Mouse (Mus musculus) hindbrain, postnatal 0 days (tissue): ENCODE results near the gene 1700029F12Rik. TPM values are rescaled to one million over a fixed set of nuclear protein-coding genes. Genes with fewer than 3 reads are reported as not detected.

Source experiments
- ATAC-seq: fragments of 200-750 bp; cut with Nextera tagmentation; 2 replicates; pipeline ENCODE4 v1.8.0; 2017; ENCODE audit warnings: mild to moderate bottlenecking, moderate TSS enrichment, moderate library complexity
- DNase-seq: peaks from one replicate; pipeline ENCODE4 v3.0.0-alpha.2; 2015; ENCODE audit warnings: low spot score
- H3K27ac ChIP-seq: fragments of 300-500 bp; sonication (generic); 2 replicates; pipeline ENCODE4 v1.5.1; 2014; ENCODE audit warnings: mild to moderate bottlenecking
- H3K27me3 ChIP-seq: fragments of 300-500 bp; sonication (generic); 2 replicates; pipeline ENCODE4 v1.6.1; 2014; ENCODE audit warnings: low read length, mixed read lengths; ENCODE audit not compliant: insufficient read depth
- H3K36me3 ChIP-seq: fragments of 300-500 bp; sonication (generic); 2 replicates; pipeline ENCODE4 v1.6.1; 2014; ENCODE audit warnings: low read length, mixed read lengths; ENCODE audit not compliant: insufficient read depth
- H3K4me1 ChIP-seq: fragments of 300-500 bp; sonication (generic); 2 replicates; pipeline ENCODE4 v1.6.1; 2014; ENCODE audit warnings: antibody characterized with exemption, low read length, mixed read lengths; ENCODE audit not compliant: insufficient read depth
- H3K4me2 ChIP-seq: fragments of 300-500 bp; sonication (generic); 2 replicates; pipeline ENCODE4 v1.6.1; 2014; ENCODE audit warnings: low read depth, mild to moderate bottlenecking, low read length, moderate library complexity, mixed read lengths
- H3K4me3 ChIP-seq: fragments of 300-500 bp; sonication (generic); 2 replicates; pipeline ENCODE4 v1.5.1; 2014; ENCODE audit warnings: low read length
- H3K9ac ChIP-seq: fragments of 300-500 bp; sonication (generic); replicated peaks from 2 replicates; pipeline ENCODE4 v1.6.1; 2014; ENCODE audit warnings: mild to moderate bottlenecking, low read length, moderate library complexity, mixed read lengths
- H3K9me3 ChIP-seq: fragments of 300-500 bp; sonication (generic); 2 replicates; pipeline ENCODE4 v1.6.1; 2016; ENCODE audit warnings: low read length, mixed read lengths
- CTCF ChIP-seq: IDR thresholded peaks from 2 replicates; pipeline ENCODE4 v1.5.1; 2016; ENCODE audit warnings: antibody characterized with exemption, control low read depth, low read depth
- WGBS: fragments of 180-500 bp; shearing (Covaris S2); extraction: QIAGEN DNeasy Blood & Tissue Kit; methylation state at CpG from one replicate; pipeline ENCODE4 v1.1.7; 2014; 5-methylcytosine and 5-hydroxymethylcytosine counted together
- polyA plus RNA-seq: library from polyadenylated mRNA; unstranded; fragments of >200 nt; fragmentation: Nextera tagmentation; extraction: Ambion mirVana; gene quantifications from 2 replicates; pipeline ENCODE4 v1.2.1, GENCODE M21; 2015
- total RNA-seq: library from RNA; depleted of rRNA; stranded (reverse); fragments of >200 nt; gene quantifications from 2 replicates; pipeline ENCODE4 v1.2.3, GENCODE M21; 2014; rRNA removed

1700029F12Rik gene
- total RNA-seq = not detected in 2 replicates
- polyA plus RNA-seq = not detected in 2 replicates

DNA sequence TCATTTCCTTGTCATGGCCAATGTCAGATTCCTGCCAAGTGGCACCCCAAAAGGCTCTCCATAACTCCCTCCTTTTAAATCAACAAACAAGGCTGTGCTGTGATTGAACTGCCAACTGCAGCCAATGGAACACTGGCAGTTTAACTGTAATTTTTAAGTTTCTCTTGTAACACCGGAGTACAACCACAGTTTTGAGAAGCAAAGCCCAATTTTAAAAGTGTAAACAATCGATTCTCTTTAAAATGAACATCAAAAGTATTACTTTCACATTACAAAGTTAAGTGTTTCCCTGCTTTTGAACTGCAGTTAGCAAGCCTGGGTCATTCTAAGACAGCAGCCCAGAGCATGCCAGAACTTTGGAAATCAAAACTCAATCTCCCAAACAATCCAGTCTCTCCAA, at the start of gene 1700029F12Rik:
TSS of gene 1700029F12Rik (minus strand) at position 101 of the 400 bp plus-strand sequence.
- no peaks in the 10 kb centered on the region for H3K9me3 ChIP-seq
- no peak within 1 kb of the TSS for H3K9ac ChIP-seq
- ATAC-seq (no peak), DNase-seq (no peak)
- no peak within 1 kb of the TSS for H3K4me2 ChIP-seq
- H3K4me3 ChIP-seq = no peak within 1 kb of the TSS
- H3K36me3 ChIP-seq = no peaks in the 10 kb centered on the region
- no peaks in the 10 kb centered on the region for H3K4me1 ChIP-seq
- no peak within 1 kb of the TSS for H3K27ac ChIP-seq
- TF ChIP-seq CTCF = no peak
- no peaks in the 10 kb centered on the region for H3K27me3 ChIP-seq
- WGBS = 89% methylated on average over 2 of the region's 2 CpGs

DNA sequence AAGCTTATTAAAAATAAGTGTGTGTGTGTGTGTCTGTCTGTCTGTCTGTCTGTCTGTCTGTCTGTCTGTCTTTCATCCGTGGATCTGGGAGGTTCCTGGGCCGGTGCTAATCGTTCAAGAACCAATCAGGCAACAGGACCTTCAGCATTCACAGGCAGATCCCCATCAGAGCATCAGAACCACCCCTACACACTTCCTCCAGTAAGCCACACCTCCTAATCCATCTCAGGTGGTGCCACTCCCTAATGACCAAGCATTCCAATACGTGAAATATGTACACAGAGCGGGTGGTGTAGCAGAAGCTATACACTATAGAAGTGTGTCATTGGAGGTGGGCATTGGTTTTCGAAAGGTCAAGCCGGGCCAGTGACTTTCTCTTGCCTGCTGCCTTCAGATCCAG, 48.3 kb upstream of the 1700029F12Rik start:
- no peak for TF ChIP-seq CTCF
- Histone ChIP-seq H3K36me3 (no peaks in the 10 kb centered on the region), H3K27ac (no peak overlapping the region), H3K4me3 (no peak overlapping the region), H3K4me1 (no peaks in the 10 kb centered on the region), H3K9me3 (no peaks in the 10 kb centered on the region), H3K9ac (no peak overlapping the region), H3K27me3 (no peaks in the 10 kb centered on the region), H3K4me2 (no peak overlapping the region)
- DNase-seq (no peak), ATAC-seq (no peak)
- WGBS = 91% methylated on average over 7 of the region's 7 CpGs

DNA sequence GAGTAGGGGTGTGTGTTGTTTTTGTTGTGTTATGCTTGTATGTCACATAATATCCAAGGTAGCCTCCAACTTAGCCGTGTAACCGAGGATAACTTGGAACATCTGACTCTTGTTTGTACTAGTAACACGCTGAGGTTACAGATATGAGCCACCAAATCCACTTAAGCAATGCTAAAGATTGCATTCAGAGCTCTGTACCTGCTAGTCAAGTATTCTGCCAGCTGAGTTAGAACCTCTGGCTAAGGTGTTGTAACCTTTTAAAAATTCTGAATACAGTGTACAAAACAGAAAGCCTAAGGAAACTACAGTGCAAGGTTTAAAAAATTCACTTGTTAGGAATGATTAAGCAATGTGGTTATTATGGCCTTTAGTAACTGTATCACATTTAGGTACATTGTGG, 46.5 kb upstream of the 1700029F12Rik start:
- H3K27me3 ChIP-seq = no peaks in the 10 kb centered on the region
- no peaks in the 10 kb centered on the region for H3K36me3 ChIP-seq
- no peak for DNase-seq
- no peaks in the 10 kb centered on the region for H3K9me3 ChIP-seq
- no peak overlapping the region for H3K9ac ChIP-seq
- H3K4me3 ChIP-seq = no peak overlapping the region
- no peak overlapping the region for H3K4me2 ChIP-seq
- no peaks in the 10 kb centered on the region for H3K4me1 ChIP-seq
- ATAC-seq = no peak
- no peak overlapping the region for H3K27ac ChIP-seq
- no peak for TF ChIP-seq CTCF
- 82% methylated on average over 3 of the region's 3 CpGs for WGBS

DNA sequence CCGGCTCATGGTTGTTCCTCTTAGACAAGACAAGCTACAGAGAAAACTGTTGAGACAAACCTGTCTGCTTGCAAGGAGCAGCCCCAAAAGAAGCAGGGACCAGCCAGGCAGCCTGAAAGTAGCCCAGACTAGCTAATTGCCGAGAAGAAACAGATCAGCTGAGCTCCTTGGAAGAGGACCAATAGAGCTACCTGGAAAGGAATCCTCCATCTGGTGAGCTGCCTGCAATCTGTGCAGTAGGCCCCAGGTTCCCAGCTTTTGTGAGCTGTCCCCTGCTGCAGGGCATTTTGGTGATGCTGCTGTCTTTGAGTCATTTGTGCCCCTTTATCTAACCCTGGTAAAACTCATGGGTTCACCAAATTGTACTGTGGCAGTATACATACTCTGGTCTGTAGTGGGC, 46.0 kb upstream of the 1700029F12Rik start:
- Histone ChIP-seq H3K9me3 (no peaks in the 10 kb centered on the region), H3K27ac (no peak overlapping the region), H3K4me3 (no peak overlapping the region), H3K27me3 (no peaks in the 10 kb centered on the region), H3K4me2 (no peak overlapping the region), H3K36me3 (no peaks in the 10 kb centered on the region), H3K4me1 (no peaks in the 10 kb centered on the region), H3K9ac (no peak overlapping the region)
- WGBS = 73% methylated on average over 2 of the region's 2 CpGs
- no peak for TF ChIP-seq CTCF
- ATAC-seq (no peak), DNase-seq (peak; percentile 42)

DNA sequence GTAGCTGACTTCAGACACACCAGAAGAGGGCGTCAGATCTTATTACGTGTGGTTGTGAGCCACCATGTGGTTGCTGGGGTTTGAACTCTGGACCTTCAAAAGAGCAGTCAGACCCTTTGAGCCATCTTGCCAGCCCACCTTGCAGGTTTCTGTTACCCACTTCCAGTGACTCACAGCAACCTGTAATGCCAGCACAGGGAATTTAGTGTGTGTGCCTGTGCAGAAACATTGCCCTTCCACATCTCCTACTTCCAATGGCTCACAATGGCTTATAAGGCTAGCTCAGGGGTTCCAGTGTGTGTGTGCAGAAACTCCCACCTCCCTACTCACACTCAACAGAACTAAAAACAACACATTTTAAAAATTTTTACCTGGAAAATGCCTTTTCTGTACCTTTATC, 43.4 kb upstream of the 1700029F12Rik start:
- TF ChIP-seq CTCF = no peak
- no peak overlapping the region for H3K9ac ChIP-seq
- H3K27me3 ChIP-seq = no peaks in the 10 kb centered on the region
- no peak overlapping the region for H3K4me2 ChIP-seq
- ATAC-seq = no peak
- H3K36me3 ChIP-seq = no peaks in the 10 kb centered on the region
- no peak for DNase-seq
- no peaks in the 10 kb centered on the region for H3K9me3 ChIP-seq
- no peak overlapping the region for H3K27ac ChIP-seq
- H3K4me1 ChIP-seq = no peaks in the 10 kb centered on the region
- no peak overlapping the region for H3K4me3 ChIP-seq
- WGBS = 93% methylated on average over 2 of the region's 2 CpGs

DNA sequence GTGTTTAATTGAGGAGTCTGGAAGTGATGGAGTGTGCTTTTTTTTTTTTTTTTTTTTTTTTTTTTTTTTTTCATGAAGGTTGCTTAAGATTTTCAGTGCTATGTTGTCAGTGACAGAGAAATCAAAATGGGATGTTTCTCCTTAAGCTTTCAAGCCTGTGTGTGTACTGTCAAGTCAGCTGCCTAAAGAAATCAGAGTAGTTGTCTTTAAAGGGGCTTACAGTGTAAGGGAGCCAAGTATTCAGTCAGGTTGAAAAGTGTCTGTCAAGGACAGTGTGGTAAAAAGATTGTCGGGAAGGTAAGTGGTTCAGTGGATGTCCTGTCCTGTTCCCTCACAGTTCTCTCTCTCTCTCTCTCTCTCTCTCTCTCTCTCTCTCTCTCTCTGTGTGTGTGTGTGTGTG, 39.3 kb upstream of the 1700029F12Rik start:
- Histone ChIP-seq H3K4me2 (peak overlapping the region; percentile 76), H3K9ac (no peak overlapping the region), H3K36me3 (no peaks in the 10 kb centered on the region), H3K27ac (no peak overlapping the region), H3K27me3 (no peaks in the 10 kb centered on the region), H3K9me3 (no peaks in the 10 kb centered on the region), H3K4me1 (no peaks in the 10 kb centered on the region), H3K4me3 (no peak overlapping the region)
- ATAC-seq = no peak
- no peak for DNase-seq
- no peak for TF ChIP-seq CTCF
- WGBS = 33% methylated on average over 1 of the region's 1 CpGs

DNA sequence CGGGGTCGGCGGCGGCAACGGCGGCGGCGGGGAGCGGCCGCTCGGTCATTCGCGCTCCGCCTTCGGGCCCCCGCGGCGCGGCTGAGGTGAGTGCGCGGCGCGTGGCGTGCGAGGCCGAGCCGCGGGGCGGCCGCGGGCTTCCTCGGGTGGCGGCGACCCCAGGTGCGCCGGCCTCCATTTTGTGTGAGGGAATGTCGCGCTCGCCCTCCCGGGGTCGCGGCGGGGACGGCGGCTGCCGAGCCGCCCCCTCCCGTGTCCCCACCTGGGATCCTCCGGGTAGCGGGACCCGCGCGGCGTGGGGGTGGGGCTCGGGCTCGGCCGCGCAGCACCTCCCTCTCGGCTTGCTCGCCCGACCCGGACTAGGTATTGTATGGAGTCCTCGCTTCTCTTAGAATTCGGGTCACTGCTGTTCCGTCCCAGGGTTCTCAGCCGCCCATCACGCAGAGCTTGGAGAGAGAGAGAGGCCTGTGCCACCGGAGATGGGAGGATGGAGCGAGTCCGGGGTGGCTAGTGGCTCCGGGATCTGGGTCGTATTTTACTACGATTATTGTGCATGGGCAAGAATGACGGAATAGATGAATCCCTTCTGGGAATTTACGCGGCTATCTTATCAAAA, 37.6 kb upstream of the 1700029F12Rik start:
- no peak for TF ChIP-seq CTCF
- WGBS = under 1% methylated on average over 59 of the region's 76 CpGs
- no peaks in the 10 kb centered on the region for H3K4me1 ChIP-seq
- peak; percentile 86 for ATAC-seq
- no peaks in the 10 kb centered on the region for H3K9me3 ChIP-seq
- DNase-seq = peak; percentile 54
- no peaks in the 10 kb centered on the region for H3K36me3 ChIP-seq
- no peaks in the 10 kb centered on the region for H3K27me3 ChIP-seq
- peak overlapping the region; percentile 85 for H3K4me3 ChIP-seq
- peak overlapping the region; percentile 91 for H3K27ac ChIP-seq
- H3K4me2 ChIP-seq = peak overlapping the region; percentile 76
- peak overlapping the region; percentile 84 for H3K9ac ChIP-seq
